Mouse (Mus musculus): ENCODE data around the gene Vmn2r78.
"Not testable (repeated sequence)": the region's sequence is repeated elsewhere in the genome, so short reads cannot be mapped to it uniquely, and the experiment has no call there.

Vmn2r78 gene

GRCm38 (mm10) chr7:86914794-86915193 lies at the start of gene Vmn2r78:
Vmn2r78 (plus strand) TSS chr7:86915094.
- DNase-seq (ENCODE audit: low spot score) = not testable (repeated sequence)

GRCm38 (mm10) chr7:86889470-86890469 lies 25.1 kb upstream of the Vmn2r78 start:
- DNase-seq (ENCODE audit: low spot score) = no peak

GRCm38 (mm10) chr7:86937288-86937687 lies 22.4 kb downstream of the Vmn2r78 start:
- no peak for DNase-seq (ENCODE audit: low spot score)

- no peak for DNase-seq (ENCODE audit: low spot score)
Measured at GRCm38 (mm10) chr7:86994700-86995099, 79.8 kb downstream of the Vmn2r78 start.

GRCm38 (mm10) chr7:86995815-86996214 lies 80.9 kb downstream of the Vmn2r78 start, which contains the start of gene Vmn2r79:
Vmn2r79 (plus strand) TSS chr7:86996115.
- DNase-seq (ENCODE audit: low spot score) = not testable (repeated sequence)
